Mouse (Mus musculus) G1E (cell line): ENCODE measurements at regions not wholly inside any gene's neighbourhood (a gene's known extent, or its start where the extent isn't known, plus 50 kb on each side); places are given as distances from the start of the nearest gene placed in this dataset.

Experiments
- CTCF ChIP-seq: IDR thresholded peaks from 2 replicates; pipeline ENCODE4 v1.5.1; 2012; ENCODE audit warnings: low read depth, low read length, inconsistent platforms, mixed read lengths
- GATA1 ChIP-seq: IDR thresholded peaks from 2 replicates; pipeline ENCODE4 v1.6.1; 2012; ENCODE audit warnings: borderline replicate concordance, low read length, inconsistent platforms, mixed read lengths

DNA sequence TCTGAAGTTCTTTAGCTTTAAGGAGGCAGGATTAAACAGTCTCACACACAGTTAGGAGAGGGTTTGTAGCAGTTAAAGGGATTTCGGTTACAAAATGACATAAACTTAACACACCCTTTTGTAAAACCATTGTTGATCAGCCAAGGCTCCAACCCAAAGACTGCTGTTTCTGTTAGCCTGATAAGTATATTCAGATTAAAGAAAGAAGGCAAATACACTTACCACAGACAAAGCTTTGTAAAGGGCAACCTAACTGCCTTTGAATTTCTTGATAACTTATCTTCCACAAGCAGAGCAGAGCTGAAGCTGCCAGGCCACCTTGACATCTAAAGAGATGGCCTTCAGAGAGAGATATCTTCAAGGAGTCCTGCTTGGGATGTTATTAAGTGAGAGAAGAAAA, 229.9 kb upstream of the Trib2 start:
- TF ChIP-seq CTCF (no peak), GATA1 (no peak)
